Comparison of ENCODE assay signal across 10 mouse cellular contexts in genomic region chr11:30471187-30471586, GRCm38 (mm10). TPM values are rescaled to one million over a fixed set of nuclear protein-coding genes. Genes with fewer than 3 reads are reported as not detected.
DNase-seq lines count a peak whose midpoint lies in the region; ATAC-seq lines count a peak whose summit lies in the region.
"Had no signal": no experiment of that assay in that cellular context is flagged by ENCODE, and none has a peak within 500 bp of the region (broad histone marks: within the 10 kb centered on the region; RNA-seq: fewer than 3 reads in every experiment).

No protein-coding gene starts in this region.

- no peaks in the 10 kb centered on the region for H3K36me3 ChIP-seq in kidney, embryonic 14.5 days (ENCODE audit: control insufficient read depth, insufficient read depth, low read length)
- H3K36me3 ChIP-seq in embryonic facial prominence, embryonic 13.5 days, result no peaks in the 10 kb centered on the region
- H3K36me3 ChIP-seq in hindbrain, embryonic 15.5 days, result no peaks in the 10 kb centered on the region
- no peaks in the 10 kb centered on the region for H3K36me3 ChIP-seq in midbrain, embryonic 14.5 days (ENCODE audit: control insufficient read depth, insufficient read depth, low read length)
- H3K36me3 ChIP-seq: G1E had no signal

- H3K4me3 ChIP-seq in kidney, embryonic 14.5 days (ENCODE audit: low read length), result no peak overlapping the region; the same call in 1 of the 2 replicates
- H3K4me3 ChIP-seq in embryonic facial prominence, embryonic 13.5 days, result no peak overlapping the region; the same call in 1 of the 2 replicates
- peak overlapping the region; percentile 50 for H3K4me3 ChIP-seq in hindbrain, embryonic 15.5 days
- H3K4me3 ChIP-seq in midbrain, embryonic 14.5 days (replicated peaks; ENCODE audit: low read depth, low read length), result peak overlapping the region; percentile 47; the same call in 1 of the 2 replicates

- peak overlapping the region; percentile 75; the same call in 1 of the 2 replicates for H3K4me2 ChIP-seq in kidney, embryonic 14.5 days (replicated peaks; ENCODE audit: low read depth, low read length)
- peak overlapping the region; percentile 76 for H3K4me2 ChIP-seq in embryonic facial prominence, embryonic 13.5 days
- H3K4me2 ChIP-seq in hindbrain, embryonic 15.5 days, result peak overlapping the region; percentile 73
- peak overlapping the region; percentile 83 for H3K4me2 ChIP-seq in midbrain, embryonic 14.5 days (ENCODE audit: low read length)

- peak; percentile 21; the same call in 1 of the 2 replicates for ATAC-seq in kidney, embryonic 14.5 days (ENCODE audit: low FRiP score, low TSS enrichment)
- no peak for ATAC-seq in embryonic facial prominence, embryonic 13.5 days (ENCODE audit: insufficient number of reproducible peaks, insufficient read depth, low FRiP score, low TSS enrichment, low read depth)
- peak; percentile 40 for ATAC-seq in hindbrain, embryonic 15.5 days (ENCODE audit: low FRiP score, low read depth)
- ATAC-seq in midbrain, embryonic 14.5 days (ENCODE audit: low FRiP score, low TSS enrichment), result peak; percentile 11; the same call in 1 of the 2 replicates

- no peaks in the 10 kb centered on the region for H3K4me1 ChIP-seq in kidney, embryonic 14.5 days (ENCODE audit: control insufficient read depth, insufficient read depth, low read length)
- H3K4me1 ChIP-seq in embryonic facial prominence, embryonic 13.5 days, result peaks cover 12% of the 10 kb centered on the region; the same call in 1 of the 2 replicates
- H3K4me1 ChIP-seq in hindbrain, embryonic 15.5 days (replicated peaks), result peaks cover 17% of the 10 kb centered on the region
- peaks cover 11% of the 10 kb centered on the region; the same call in 1 of the 2 replicates for H3K4me1 ChIP-seq in midbrain, embryonic 14.5 days (ENCODE audit: control insufficient read depth, insufficient read depth, low read length)

- WGBS in kidney, embryonic 14.5 days, result 70% methylated on average over 8 of the region's 8 CpGs
- WGBS in embryonic facial prominence, embryonic 13.5 days, result 61% methylated on average over 8 of the region's 8 CpGs
- WGBS in hindbrain, embryonic 15.5 days, result 65% methylated on average over 8 of the region's 8 CpGs
- WGBS in midbrain, embryonic 14.5 days, result 73% methylated on average over 8 of the region's 8 CpGs

- no peak for DNase-seq in kidney, postnatal 25 days
- no peak for DNase-seq in midbrain, embryonic 14.5 days
- no peak for DNase-seq in retina, postnatal 1 day
- no peak for DNase-seq in T-cell, adult 2 months (ENCODE audit: low spot score)
- DNase-seq in adrenal gland, adult 2 months, result no peak

- H3K27ac ChIP-seq in kidney, embryonic 14.5 days (ENCODE audit: low read depth, low read length), result no peak overlapping the region
- H3K27ac ChIP-seq in embryonic facial prominence, embryonic 13.5 days, result peak overlapping the region; percentile 85
- H3K27ac ChIP-seq in hindbrain, embryonic 15.5 days (replicated peaks), result peak overlapping the region; percentile 85
- peak overlapping the region; percentile 80 for H3K27ac ChIP-seq in midbrain, embryonic 14.5 days (replicated peaks; ENCODE audit: low read depth, low read length)

- 0 out of 2 replicates have a peak overlapping the region, but pooled peaks have one; percentile 57 for H3K9ac ChIP-seq in kidney, embryonic 14.5 days (ENCODE audit: low read depth, low read length)
- H3K9ac ChIP-seq in embryonic facial prominence, embryonic 13.5 days, result peak overlapping the region; percentile 74
- 0 out of 2 replicates have a peak overlapping the region, but pooled peaks have one; percentile 58 for H3K9ac ChIP-seq in hindbrain, embryonic 15.5 days
- peak overlapping the region; percentile 65; the same call in 1 of the 2 replicates for H3K9ac ChIP-seq in midbrain, embryonic 14.5 days (replicated peaks; ENCODE audit: low read length)

- H3K9me3 ChIP-seq in kidney, embryonic 14.5 days (ENCODE audit: control insufficient read depth, low read length), result no peaks in the 10 kb centered on the region
- no peaks in the 10 kb centered on the region for H3K9me3 ChIP-seq in embryonic facial prominence, embryonic 13.5 days
- H3K9me3 ChIP-seq in hindbrain, embryonic 15.5 days, result no peaks in the 10 kb centered on the region
- no peaks in the 10 kb centered on the region for H3K9me3 ChIP-seq in midbrain, embryonic 14.5 days (ENCODE audit: control insufficient read depth, low read length)
- H3K9me3 ChIP-seq: G1E had no signal

- no peaks in the 10 kb centered on the region for H3K27me3 ChIP-seq in kidney, embryonic 14.5 days (ENCODE audit: control insufficient read depth, insufficient read depth, low read length)
- no peaks in the 10 kb centered on the region for H3K27me3 ChIP-seq in embryonic facial prominence, embryonic 13.5 days
- H3K27me3 ChIP-seq in hindbrain, embryonic 15.5 days, result no peaks in the 10 kb centered on the region
- H3K27me3 ChIP-seq in midbrain, embryonic 14.5 days (ENCODE audit: control insufficient read depth, insufficient read depth, low read length), result no peaks in the 10 kb centered on the region

RNA-seq across cellular contexts. Expression of gene 4930505A04Rik, which starts 0.4 kb away (rescaled TPM):
- polyA plus RNA-seq in kidney, embryonic 14.5 days (2014; fragmentation: Nextera tagmentation; extraction: Ambion mirVana), result not detected in 2 replicates
- not detected in 2 replicates for polyA plus RNA-seq in embryonic facial prominence, embryonic 13.5 days (2015; fragmentation: Nextera tagmentation; extraction: Ambion mirVana)
- polyA plus RNA-seq in hindbrain, embryonic 15.5 days (2015; fragmentation: Nextera tagmentation; extraction: Ambion mirVana), result 0.18 TPM in 1 of 2 replicates, not detected in the other
- 0.24 and 0.32 TPM in 2 replicates for polyA plus RNA-seq in midbrain, embryonic 14.5 days (2014; fragmentation: Nextera tagmentation; extraction: Ambion mirVana)
- total RNA-seq in adrenal gland, adult 2 months (2021), result under 1 TPM in 1 of 2 experiments, not detected in 1; 0.55 TPM
- polyA plus RNA-seq in adrenal gland, adult 2 months (2012; rRNA removed), result not detected in 2 replicates
- total RNA-seq: G1E; neutrophil, adult 5-6 weeks had no signal
- polyA plus RNA-seq: G1E had no signal

Comparison
In these comparisons a context has a peak if more than half of its experiments do, and no peak if none do; other contexts are left out.
1. H3K4me3 ChIP-seq: peak in hindbrain, embryonic 15.5 days (single experiment) and midbrain, embryonic 14.5 days (single experiment); none in kidney, embryonic 14.5 days (single experiment) and embryonic facial prominence, embryonic 13.5 days (single experiment).
2. Peak in every context shown above with its lines, with median percentiles within 50 percentile points of each other: H3K4me2 ChIP-seq and H3K9ac ChIP-seq.